Mouse (Mus musculus): ENCODE data around the gene Fbxl17.

DNA sequence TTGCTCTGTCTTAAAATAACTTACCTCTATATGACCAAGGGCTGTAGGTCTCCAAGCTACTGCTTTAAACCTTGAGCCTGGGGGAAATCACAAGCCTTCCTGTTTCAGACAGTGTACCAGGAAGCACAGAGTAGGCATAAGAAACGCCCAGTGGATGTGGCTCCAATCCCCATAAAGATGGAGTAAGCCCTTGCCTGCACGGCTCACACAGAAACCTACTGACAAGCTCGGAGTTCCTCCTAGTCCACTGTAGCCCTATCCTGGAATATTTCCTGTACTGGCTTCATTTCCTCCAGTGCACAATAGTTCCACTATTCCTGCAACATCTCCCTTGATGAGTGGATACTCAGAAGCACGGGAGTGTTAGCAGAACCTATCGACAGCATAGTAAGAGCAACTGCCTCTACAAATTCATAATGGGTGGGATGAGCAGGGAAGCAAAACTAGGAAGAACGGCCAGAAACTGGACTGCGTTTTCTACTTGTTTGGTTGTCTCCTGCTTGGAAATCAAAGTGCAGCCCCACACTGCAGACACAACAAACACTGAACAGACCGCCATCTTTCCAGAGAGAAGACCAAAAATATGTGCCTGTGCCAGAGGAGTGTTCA, 7.0 kb downstream of the Fbxl17 start:
- no peak for TF ChIP-seq POLR2A (IDR thresholded peaks at IDR 0.05; ENCODE audit: control insufficient read depth, low read depth, low read length)
- no peak for TF ChIP-seq CTCF (IDR thresholded peaks at IDR 0.05; ENCODE audit: control insufficient read depth, insufficient read depth, insufficient replicate concordance, low read depth, low read length)
